Mouse (Mus musculus) erythroid progenitor cell, adult 5-6 weeks (primary cell): ENCODE measurements around the gene Gsn. TPM values are rescaled to one million over a fixed set of nuclear protein-coding genes. Genes with fewer than 3 reads are reported as not detected.

Source experiments
- ATAC-seq: replicated peaks from 2 replicates; pipeline ENCODE4 v1.8.0; 2016; ENCODE audit warnings: moderate number of reproducible peaks, mild to moderate bottlenecking, moderate TSS enrichment, inconsistent platforms; ENCODE audit not compliant: poor library complexity, low FRiP score, severe bottlenecking
- total RNA-seq, 2 experiments: library from RNA; stranded (forward) in 1 of 2; stranded (reverse) in 1 of 2; fragments of 150-400 nt in 1 of 2; fragments of 186-747, 209-891 nt in 1 of 2; gene quantifications; 2 replicates each; pipeline versions ENCODE4 v1.2.3 to v1.2.4; 2015 to 2017; ENCODE audit warnings: low replicate concordance in 2 of 2

Gene Gsn
- total RNA-seq (2015; ENCODE audit: low replicate concordance): 5.9 and 10.1 TPM in 2 replicates
- 6.7 and 15.5 TPM in 2 replicates for total RNA-seq (2017; ENCODE audit: low replicate concordance)

GRCm38 (mm10) chr2:35255885-35256833 lies at the start of gene Gsn:
TSS of gene Gsn (plus strand) at chr2:35256380.
- ATAC-seq: peak; percentile 98

GRCm38 (mm10) chr2:35206761-35207160 lies 49.4 kb upstream of the Gsn start:
- ATAC-seq: no peak

- no peak for ATAC-seq
Measured at GRCm38 (mm10) chr2:35208054-35208453, 48.1 kb upstream of the Gsn start.

- no peak for ATAC-seq
Measured at GRCm38 (mm10) chr2:35208931-35209665, 47.1 kb upstream of the Gsn start.

GRCm38 (mm10) chr2:35211681-35212080 lies 44.5 kb upstream of the Gsn start:
- no peak for ATAC-seq

- ATAC-seq: no peak
Measured at GRCm38 (mm10) chr2:35213345-35213910, 42.8 kb upstream of the Gsn start.

- peak; percentile 72 for ATAC-seq
Measured at GRCm38 (mm10) chr2:35214881-35215358, 41.3 kb upstream of the Gsn start.

- no peak for ATAC-seq
Measured at GRCm38 (mm10) chr2:35215363-35215762, 40.8 kb upstream of the Gsn start.

- no peak for ATAC-seq
Measured at GRCm38 (mm10) chr2:35216701-35217100, 39.5 kb upstream of the Gsn start.

- no peak for ATAC-seq
Measured at GRCm38 (mm10) chr2:35218736-35219135, 37.4 kb upstream of the Gsn start.

GRCm38 (mm10) chr2:35222822-35223391 lies 33.3 kb upstream of the Gsn start:
- no peak for ATAC-seq

GRCm38 (mm10) chr2:35224285-35224684 lies 31.9 kb upstream of the Gsn start:
- ATAC-seq: no peak

- no peak for ATAC-seq
Measured at GRCm38 (mm10) chr2:35228145-35228544, 28.0 kb upstream of the Gsn start.

- ATAC-seq: no peak
Measured at GRCm38 (mm10) chr2:35230215-35230614, 26.0 kb upstream of the Gsn start.

- ATAC-seq: no peak
Measured at GRCm38 (mm10) chr2:35231871-35232270, 24.3 kb upstream of the Gsn start.

GRCm38 (mm10) chr2:35232595-35233445 lies 23.4 kb upstream of the Gsn start:
- no peak for ATAC-seq

GRCm38 (mm10) chr2:35233898-35234297 lies 22.3 kb upstream of the Gsn start:
- no peak for ATAC-seq

- no peak for ATAC-seq
Measured at GRCm38 (mm10) chr2:35235021-35235420, 21.2 kb upstream of the Gsn start.

- ATAC-seq: no peak
Measured at GRCm38 (mm10) chr2:35244241-35244640, 11.9 kb upstream of the Gsn start.
